Mouse (Mus musculus): ENCODE measurements at regions not wholly inside any gene's neighbourhood (a gene's known extent, or its start where the extent isn't known, plus 50 kb on each side); places are given as distances from the start of the nearest gene placed in this dataset.

- no peak for DNase-seq (ENCODE audit: low read depth)
Measured at GRCm38 (mm10) chr2:133436913-133437843, 114.8 kb upstream of the Bmp2 start.

- DNase-seq (ENCODE audit: low read depth): no peak
Measured at GRCm38 (mm10) chr2:133438018-133438417, 113.9 kb upstream of the Bmp2 start.

- no peak for DNase-seq (ENCODE audit: low read depth)
Measured at GRCm38 (mm10) chr2:133443024-133443423, 108.9 kb upstream of the Bmp2 start.

GRCm38 (mm10) chr2:133443490-133443889 is 108.5 kb upstream of the Bmp2 start:
- no peak for DNase-seq (ENCODE audit: low read depth)

GRCm38 (mm10) chr2:133452947-133453346 is 99.0 kb upstream of the Bmp2 start:
- DNase-seq (ENCODE audit: low read depth): no peak

GRCm38 (mm10) chr2:133455484-133456170 is 96.3 kb upstream of the Bmp2 start:
- no peak for DNase-seq (ENCODE audit: low read depth)

GRCm38 (mm10) chr2:133456785-133457184 is 95.2 kb upstream of the Bmp2 start:
- DNase-seq (ENCODE audit: low read depth): no peak

- peak; percentile 2 for DNase-seq (ENCODE audit: low read depth)
Measured at GRCm38 (mm10) chr2:133458735-133459134, 93.2 kb upstream of the Bmp2 start.

- DNase-seq (ENCODE audit: low read depth): no peak
Measured at GRCm38 (mm10) chr2:133460814-133461213, 91.1 kb upstream of the Bmp2 start.

- no peak for DNase-seq (ENCODE audit: low read depth)
Measured at GRCm38 (mm10) chr2:133462378-133462777, 89.6 kb upstream of the Bmp2 start.

GRCm38 (mm10) chr2:133467170-133468168 is 84.5 kb upstream of the Bmp2 start:
- no peak for DNase-seq (ENCODE audit: low read depth)

GRCm38 (mm10) chr2:133472966-133473744 is 78.8 kb upstream of the Bmp2 start:
- no peak for DNase-seq (ENCODE audit: low read depth)

GRCm38 (mm10) chr2:133474174-133474573 is 77.8 kb upstream of the Bmp2 start:
- DNase-seq (ENCODE audit: low read depth): no peak

GRCm38 (mm10) chr2:133480870-133481269 is 71.1 kb upstream of the Bmp2 start:
- DNase-seq (ENCODE audit: low read depth): no peak

GRCm38 (mm10) chr2:133481305-133481704 is 70.7 kb upstream of the Bmp2 start:
- no peak for DNase-seq (ENCODE audit: low read depth)

GRCm38 (mm10) chr2:133481785-133482184 is 70.2 kb upstream of the Bmp2 start:
- DNase-seq (ENCODE audit: low read depth): no peak

- no peak for DNase-seq (ENCODE audit: low read depth)
Measured at GRCm38 (mm10) chr2:133495443-133495842, 56.5 kb upstream of the Bmp2 start.

GRCm38 (mm10) chr2:133496389-133496788 is 55.6 kb upstream of the Bmp2 start:
- no peak for DNase-seq (ENCODE audit: low read depth)

GRCm38 (mm10) chr2:133497071-133497470 is 54.9 kb upstream of the Bmp2 start:
- no peak for DNase-seq (ENCODE audit: low read depth)

GRCm38 (mm10) chr2:133497541-133498185 is 54.3 kb upstream of the Bmp2 start:
- DNase-seq (ENCODE audit: low read depth): no peak

GRCm38 (mm10) chr2:133498186-133498571 is 53.8 kb upstream of the Bmp2 start:
- DNase-seq (ENCODE audit: low read depth): no peak
